Mouse (Mus musculus) ovary, adult 2 months (tissue): ENCODE data around the gene Wnt5b. TPM values are rescaled to one million over a fixed set of nuclear protein-coding genes. Genes with fewer than 3 reads are reported as not detected.

Experiments used
- polyA plus RNA-seq: library from polyadenylated mRNA; depleted of rRNA; stranded (reverse); fragments of >200 nt; gene quantifications from 2 replicates; pipeline ENCODE4 v1.2.3, GENCODE M21; 2012; rRNA removed

Gene Wnt5b
- 11.6 and 17.4 TPM in 2 replicates for polyA plus RNA-seq

GRCm38 (mm10) chr6:119543803-119544517 lies at the start of gene Wnt5b:
Gene Wnt5b, minus strand, starts transcription at chr6:119544347.

GRCm38 (mm10) chr6:119479343-119479875 lies 64.7 kb downstream of the Wnt5b start, which contains the start of gene Fbxl14:
Gene Fbxl14, plus strand, starts transcription at chr6:119479668.

GRCm38 (mm10) chr6:119417354-119417753 lies 126.8 kb downstream of the Wnt5b start, which contains the start of gene Adipor2:
Gene Adipor2, minus strand, starts transcription at chr6:119417704.

Other genes with a start within 250 kb of the Wnt5b start
- gene Lrtm2, start 213.6 kb downstream of the Wnt5b start, polyA plus RNA-seq: 0.36 and 1.1 TPM in 2 replicates
- gene Adipor2, start 126.6 kb downstream of the Wnt5b start, polyA plus RNA-seq: 56.9 and 61.0 TPM in 2 replicates
- gene Fbxl14, start 64.7 kb downstream of the Wnt5b start, polyA plus RNA-seq: 123 and 131 TPM in 2 replicates